Mouse (Mus musculus) liver, embryonic 12.5 days (tissue): ENCODE data around the gene Abhd8. TPM values are rescaled to one million over a fixed set of nuclear protein-coding genes. Genes with fewer than 3 reads are reported as not detected.

ENCODE experiments used
- ATAC-seq: fragments of 200-750 bp; cut with Nextera tagmentation; 2 replicates; pipeline ENCODE4 v1.8.0; 2017; ENCODE audit warnings: moderate number of reproducible peaks, mild to moderate bottlenecking, moderate library complexity
- H3K27ac ChIP-seq: fragments of 300-500 bp; sonication (generic); 2 replicates; pipeline ENCODE4 v1.5.1; 2016; ENCODE audit warnings: mild to moderate bottlenecking
- H3K27me3 ChIP-seq: fragments of 300-500 bp; sonication (generic); replicated peaks from 2 replicates; pipeline ENCODE4 v1.6.1; 2016; ENCODE audit warnings: mild to moderate bottlenecking, moderate library complexity
- H3K36me3 ChIP-seq: fragments of 300-500 bp; sonication (generic); 2 replicates; pipeline ENCODE4 v1.6.1; 2016; ENCODE audit warnings: mild to moderate bottlenecking, moderate library complexity
- H3K4me1 ChIP-seq: fragments of 300-500 bp; sonication (generic); 2 replicates; pipeline ENCODE4 v1.6.1; 2016
- H3K4me2 ChIP-seq: fragments of 300-500 bp; sonication (generic); 2 replicates; pipeline ENCODE4 v1.6.1; 2016; ENCODE audit warnings: mild to moderate bottlenecking, moderate library complexity
- H3K4me3 ChIP-seq: fragments of 300-500 bp; sonication (generic); 2 replicates; pipeline ENCODE4 v1.5.1; 2016; ENCODE audit warnings: mild to moderate bottlenecking, moderate library complexity
- H3K9ac ChIP-seq: fragments of 300-500 bp; sonication (generic); 2 replicates; pipeline ENCODE4 v1.6.1; 2016; ENCODE audit warnings: mild to moderate bottlenecking, moderate library complexity
- H3K9me3 ChIP-seq: fragments of 300-500 bp; sonication (generic); replicated peaks from 2 replicates; pipeline ENCODE4 v1.6.1; 2016; ENCODE audit warnings: mild to moderate bottlenecking, moderate library complexity
- whole genome bisulfite sequencing: fragments of 180-500 bp; shearing (Covaris S2); methylation state at CpG from one replicate; pipeline ENCODE4 v1.1.7; 2016; ENCODE audit not compliant: insufficient replicate concordance; 5-methylcytosine and 5-hydroxymethylcytosine counted together
- polyA plus RNA-seq: library from polyadenylated mRNA; unstranded; fragments of >200 nt; fragmentation: Nextera tagmentation; extraction: Ambion mirVana; gene quantifications from 2 replicates; pipeline ENCODE4 v1.2.1, GENCODE M21; 2016

The Abhd8 gene
- polyA plus RNA-seq, 1 experiment from 2014 or later: 17.4 TPM

- Histone ChIP-seq H3K36me3 (peaks cover 43% of the 10 kb centered on the region), H3K4me3 (peak overlapping the region; percentile 69), H3K27ac (peak overlapping the region; percentile 79), H3K4me2 (peak overlapping the region; percentile 97), H3K9me3 (no peaks in the 10 kb centered on the region), H3K27me3 (peaks cover 33% of the 10 kb centered on the region), H3K4me1 (peaks cover 52% of the 10 kb centered on the region), H3K9ac (peak overlapping the region; percentile 78)
- ATAC-seq: peak; percentile 79
- under 1% methylated on average over 110 of the region's 121 CpGs for WGBS
Measured at GRCm38 (mm10) chr8:71476099-71476940, 12.9 kb upstream of the Abhd8 start.

- H3K27ac ChIP-seq: 0 out of 2 replicates have a peak overlapping the region, but pooled peaks have one; percentile 79
- peaks cover 27% of the 10 kb centered on the region for H3K27me3 ChIP-seq
- 33% methylated on average over 4 of the region's 4 CpGs for WGBS
- H3K36me3 ChIP-seq: peaks cover 49% of the 10 kb centered on the region
- peak overlapping the region; percentile 69 for H3K4me3 ChIP-seq
- peak overlapping the region; percentile 97 for H3K4me2 ChIP-seq
- H3K9me3 ChIP-seq: no peaks in the 10 kb centered on the region
- ATAC-seq: no peak
- peak overlapping the region; percentile 78 for H3K9ac ChIP-seq
- peaks cover 50% of the 10 kb centered on the region for H3K4me1 ChIP-seq
Measured at GRCm38 (mm10) chr8:71475702-71476075, 12.2 kb upstream of the Abhd8 start.

GRCm38 (mm10) chr8:71474785-71475701 is 11.6 kb upstream of the Abhd8 start:
- peak overlapping the region; percentile 97 for H3K4me2 ChIP-seq
- H3K27me3 ChIP-seq: peaks cover 22% of the 10 kb centered on the region
- no peak overlapping the region for H3K27ac ChIP-seq
- no peak overlapping the region for H3K9ac ChIP-seq
- peak overlapping the region; percentile 69; the same call in 1 of the 2 replicates for H3K4me3 ChIP-seq
- WGBS: 87% methylated on average over 25 of the region's 25 CpGs
- ATAC-seq: no peak
- H3K36me3 ChIP-seq: peaks cover 56% of the 10 kb centered on the region
- H3K9me3 ChIP-seq: no peaks in the 10 kb centered on the region
- H3K4me1 ChIP-seq: peaks cover 50% of the 10 kb centered on the region

GRCm38 (mm10) chr8:71474344-71474743 is 10.9 kb upstream of the Abhd8 start:
- Histone ChIP-seq H3K27ac (no peak overlapping the region), H3K9ac (no peak overlapping the region), H3K27me3 (peaks cover 21% of the 10 kb centered on the region), H3K4me2 (no peak overlapping the region), H3K36me3 (peaks cover 56% of the 10 kb centered on the region), H3K4me1 (peaks cover 50% of the 10 kb centered on the region), H3K4me3 (no peak overlapping the region), H3K9me3 (no peaks in the 10 kb centered on the region)
- WGBS: 90% methylated on average over 18 of the region's 18 CpGs
- no peak for ATAC-seq

GRCm38 (mm10) chr8:71472601-71473386 is 9.3 kb upstream of the Abhd8 start:
- no peak for ATAC-seq
- H3K9ac ChIP-seq: no peak overlapping the region
- 85% methylated on average over 8 of the region's 8 CpGs for WGBS
- H3K9me3 ChIP-seq: no peaks in the 10 kb centered on the region
- no peak overlapping the region for H3K4me2 ChIP-seq
- H3K27me3 ChIP-seq: peaks cover 8% of the 10 kb centered on the region
- no peak overlapping the region for H3K4me3 ChIP-seq
- H3K4me1 ChIP-seq: peaks cover 55% of the 10 kb centered on the region
- H3K27ac ChIP-seq: no peak overlapping the region
- peaks cover 56% of the 10 kb centered on the region for H3K36me3 ChIP-seq

GRCm38 (mm10) chr8:71471861-71472260 is 8.4 kb upstream of the Abhd8 start:
- 89% methylated on average over 17 of the region's 17 CpGs for WGBS
- ATAC-seq: no peak
- H3K36me3 ChIP-seq: peaks cover 61% of the 10 kb centered on the region
- no peak overlapping the region for H3K27ac ChIP-seq
- H3K9me3 ChIP-seq: no peaks in the 10 kb centered on the region
- H3K27me3 ChIP-seq: no peaks in the 10 kb centered on the region
- H3K4me3 ChIP-seq: no peak overlapping the region
- peaks cover 46% of the 10 kb centered on the region for H3K4me1 ChIP-seq
- H3K4me2 ChIP-seq: no peak overlapping the region
- H3K9ac ChIP-seq: no peak overlapping the region

- no peak overlapping the region for H3K27ac ChIP-seq
- no peaks in the 10 kb centered on the region for H3K27me3 ChIP-seq
- 76% methylated on average over 5 of the region's 5 CpGs for WGBS
- H3K9me3 ChIP-seq: no peaks in the 10 kb centered on the region
- H3K4me3 ChIP-seq: no peak overlapping the region
- peak overlapping the region; percentile 95 for H3K4me2 ChIP-seq
- ATAC-seq: no peak
- H3K36me3 ChIP-seq: peaks cover 70% of the 10 kb centered on the region
- peak overlapping the region; percentile 92; the same call in 1 of the 2 replicates for H3K9ac ChIP-seq
- H3K4me1 ChIP-seq: peaks cover 41% of the 10 kb centered on the region
Measured at GRCm38 (mm10) chr8:71470913-71471255, 7.4 kb upstream of the Abhd8 start.

- Histone ChIP-seq H3K4me3 (peak overlapping the region; percentile 84), H3K4me1 (peaks cover 41% of the 10 kb centered on the region), H3K27ac (peak overlapping the region; percentile 23; the same call in 1 of the 2 replicates), H3K4me2 (peak overlapping the region; percentile 95), H3K9me3 (no peaks in the 10 kb centered on the region), H3K9ac (peak overlapping the region; percentile 92), H3K36me3 (peaks cover 69% of the 10 kb centered on the region), H3K27me3 (no peaks in the 10 kb centered on the region)
- no peak for ATAC-seq
- WGBS: 80% methylated on average over 3 of the region's 3 CpGs
Measured at GRCm38 (mm10) chr8:71470146-71470912, 6.9 kb upstream of the Abhd8 start.

GRCm38 (mm10) chr8:71469411-71469810 is 6.0 kb upstream of the Abhd8 start:
- Histone ChIP-seq H3K9me3 (no peaks in the 10 kb centered on the region), H3K27ac (peak overlapping the region; percentile 82), H3K27me3 (no peaks in the 10 kb centered on the region), H3K4me2 (peak overlapping the region; percentile 95), H3K9ac (peak overlapping the region; percentile 92), H3K36me3 (peaks cover 59% of the 10 kb centered on the region), H3K4me3 (peak overlapping the region; percentile 84), H3K4me1 (peaks cover 40% of the 10 kb centered on the region)
- 2% methylated on average over 24 of the region's 24 CpGs for WGBS
- ATAC-seq: peak; percentile 2; the same call in 1 of the 2 replicates

DNA sequence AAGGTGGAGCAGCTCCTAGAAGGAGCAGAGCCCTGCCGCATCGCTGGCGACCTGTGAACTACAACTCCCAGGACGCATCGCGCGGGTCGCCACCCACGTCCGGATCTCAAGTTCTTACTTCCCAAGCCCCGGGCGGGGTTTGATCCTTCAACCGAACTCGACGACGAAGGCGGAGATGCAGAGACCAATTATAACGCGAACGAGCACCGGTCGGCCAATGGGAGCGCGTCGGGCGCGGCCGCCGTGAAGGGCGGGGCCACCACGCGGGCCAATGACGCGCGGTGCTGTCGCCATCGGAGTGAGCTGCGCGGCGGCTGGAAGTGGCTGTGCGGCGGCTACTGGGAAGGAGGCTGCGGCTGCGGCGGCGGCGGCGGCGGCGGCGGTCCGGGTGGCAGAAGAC is 5.5 kb upstream of the Abhd8 start, which contains the start of gene Dda1:
Dda1 (plus strand) TSS at position 284 of the 400 bp plus-strand sequence.
- Histone ChIP-seq H3K4me3 (peak within 1 kb of the TSS; percentile 84), H3K4me1 (peaks cover 45% of the 10 kb centered on the region), H3K27me3 (no peaks in the 10 kb centered on the region), H3K9ac (peak within 1 kb of the TSS; percentile 92), H3K36me3 (peaks cover 54% of the 10 kb centered on the region), H3K4me2 (peak within 1 kb of the TSS; percentile 95), H3K27ac (peak within 1 kb of the TSS; percentile 82), H3K9me3 (no peaks in the 10 kb centered on the region)
- peak; percentile 83 for ATAC-seq
- under 1% methylated on average over 48 of the region's 52 CpGs for WGBS

DNA sequence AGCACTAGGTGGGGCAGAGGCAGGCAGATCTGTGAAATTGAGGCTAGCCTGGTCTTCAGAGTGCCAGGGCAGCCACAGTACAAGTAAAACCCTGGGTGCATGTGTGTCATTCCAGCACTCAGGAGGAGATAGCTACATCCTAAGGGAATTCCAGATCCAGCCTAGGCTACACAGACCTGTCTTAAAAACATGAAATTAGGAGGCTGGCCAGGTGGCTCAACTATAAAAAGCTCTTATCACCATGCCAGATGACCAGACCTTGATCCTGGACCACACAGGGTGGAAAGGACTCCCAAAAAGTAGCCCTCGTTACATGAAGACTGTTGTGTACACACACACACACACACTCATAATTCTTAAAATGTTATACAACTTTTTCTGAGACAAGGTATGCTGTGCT is 4.5 kb upstream of the Abhd8 start:
- H3K4me2 ChIP-seq: no peak overlapping the region
- no peak overlapping the region for H3K27ac ChIP-seq
- peaks cover 45% of the 10 kb centered on the region for H3K36me3 ChIP-seq
- 64% methylated on average over 1 of the region's 1 CpGs for WGBS
- no peak overlapping the region for H3K9ac ChIP-seq
- no peaks in the 10 kb centered on the region for H3K9me3 ChIP-seq
- no peak for ATAC-seq
- H3K4me1 ChIP-seq: peaks cover 51% of the 10 kb centered on the region
- no peak overlapping the region for H3K4me3 ChIP-seq
- H3K27me3 ChIP-seq: no peaks in the 10 kb centered on the region
